Mouse (Mus musculus) c-Kit-positive CD71-positive TER-119-positive erythroid progenitor cells, embryonic 14.5 days (primary cell): ENCODE results near the gene Jund.

ENCODE experiments used
- DNase-seq: peaks from one replicate; pipeline ENCODE4 v3.0.0-alpha.2; 2013; ENCODE audit warnings: low spot score

Gene Jund

DNA sequence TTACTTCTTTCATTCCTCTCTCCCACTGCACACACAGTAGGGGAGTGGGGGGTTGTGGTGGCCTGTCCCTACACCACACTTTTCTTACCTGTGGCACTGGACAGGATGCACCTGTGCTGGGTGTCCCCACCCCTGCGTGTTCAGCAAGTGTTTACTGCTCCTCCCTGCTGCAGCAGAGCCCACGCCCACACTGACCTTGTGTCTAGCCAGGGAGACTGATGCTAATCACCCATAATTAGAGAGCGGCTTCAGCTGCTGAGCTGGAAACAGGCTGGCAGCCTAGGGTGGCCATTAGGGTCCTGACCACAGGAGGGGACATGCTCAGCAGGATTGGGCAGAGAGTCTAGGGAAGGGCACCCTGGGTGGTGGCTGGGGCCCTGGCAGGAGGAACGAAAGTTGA is 24.0 kb upstream of the Jund start:
- no peak for DNase-seq

DNA sequence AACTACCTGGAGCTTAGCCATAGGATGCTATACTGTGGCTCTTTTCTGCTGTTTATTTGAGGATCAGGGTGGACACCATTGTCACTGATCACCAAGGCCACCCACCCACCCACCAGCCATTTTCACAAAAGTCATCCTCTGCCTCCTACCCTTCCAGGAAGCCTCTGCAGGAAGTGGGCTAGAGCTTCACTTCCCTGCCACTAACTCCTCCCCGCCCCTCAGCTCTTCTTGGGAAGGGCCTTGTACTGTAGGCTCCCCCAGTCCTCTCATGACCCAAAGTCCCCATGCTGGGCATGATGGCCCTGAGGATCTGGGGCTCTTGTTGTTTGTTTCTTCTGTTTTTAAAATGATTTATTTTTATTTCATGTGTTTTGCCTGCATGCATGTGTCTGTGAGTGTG is 23.4 kb upstream of the Jund start:
- DNase-seq = no peak

DNA sequence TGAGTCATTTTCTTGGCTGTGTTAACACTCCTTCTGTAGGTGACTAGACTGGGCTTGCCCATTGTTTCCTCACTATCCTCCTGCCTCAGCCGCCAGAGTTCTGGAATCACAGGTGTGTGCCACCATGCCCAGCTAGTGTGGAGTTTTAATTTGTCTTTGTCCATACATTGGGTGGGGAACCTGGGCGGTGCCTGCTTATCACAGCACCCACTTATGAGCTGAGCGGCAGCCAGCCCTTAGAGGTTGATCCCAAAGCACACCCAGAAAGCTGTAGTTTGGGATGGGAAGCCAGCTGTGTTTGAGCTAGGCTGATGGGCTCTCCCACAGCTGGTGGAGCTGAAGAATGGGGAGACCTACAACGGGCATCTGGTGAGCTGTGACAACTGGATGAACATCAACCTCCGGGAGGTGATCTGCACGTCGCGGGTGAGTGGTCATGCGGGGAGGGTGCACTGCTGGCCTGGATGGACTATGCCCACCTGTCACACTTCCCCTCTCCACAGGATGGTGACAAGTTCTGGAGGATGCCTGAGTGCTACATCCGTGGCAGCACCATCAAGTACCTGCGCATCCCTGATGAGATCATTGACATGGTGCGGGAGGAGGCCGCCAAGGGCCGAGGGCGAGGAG is 21.2 kb upstream of the Jund start:
- peak; percentile 56 for DNase-seq

DNA sequence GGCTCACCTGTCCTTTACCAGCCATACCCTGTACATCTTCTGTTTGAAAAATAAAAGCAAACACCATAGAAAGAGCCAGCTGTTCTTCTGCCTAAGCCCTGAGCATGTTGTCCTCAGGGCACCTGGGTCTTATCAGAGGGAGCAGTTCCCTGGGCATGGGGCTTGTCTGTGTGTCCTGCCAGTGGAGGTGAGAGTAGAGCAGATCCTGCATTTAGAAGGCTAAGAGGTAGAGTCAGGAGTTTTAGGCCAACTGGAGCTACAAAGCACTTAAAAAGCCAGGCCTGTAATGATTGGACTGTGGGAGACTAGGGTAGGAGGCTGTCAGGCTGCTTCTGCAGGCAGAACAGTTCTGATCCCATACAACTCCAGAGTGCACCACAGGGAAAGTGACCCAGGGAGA is 20.1 kb upstream of the Jund start:
- DNase-seq = no peak

DNA sequence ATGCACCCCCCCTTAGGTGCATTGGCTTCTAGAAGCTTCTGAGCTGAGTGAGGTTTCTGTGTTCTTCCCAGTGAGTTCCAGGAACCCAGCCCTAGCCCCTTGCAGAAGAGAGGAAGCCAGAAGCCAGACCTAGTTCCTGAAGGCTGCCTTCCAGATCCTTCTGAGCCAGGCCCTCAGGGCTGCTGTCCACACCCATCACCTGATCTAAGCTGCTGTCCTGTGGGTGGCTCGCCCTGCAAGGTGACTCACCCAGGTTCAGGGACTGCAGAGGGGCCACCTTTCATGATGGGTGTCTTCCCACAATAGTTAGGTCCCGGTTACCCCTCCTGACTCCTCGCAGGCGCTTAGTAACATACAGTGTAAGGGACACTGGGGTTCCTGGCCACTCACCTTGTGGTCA is 19.3 kb upstream of the Jund start:
- DNase-seq = no peak

DNA sequence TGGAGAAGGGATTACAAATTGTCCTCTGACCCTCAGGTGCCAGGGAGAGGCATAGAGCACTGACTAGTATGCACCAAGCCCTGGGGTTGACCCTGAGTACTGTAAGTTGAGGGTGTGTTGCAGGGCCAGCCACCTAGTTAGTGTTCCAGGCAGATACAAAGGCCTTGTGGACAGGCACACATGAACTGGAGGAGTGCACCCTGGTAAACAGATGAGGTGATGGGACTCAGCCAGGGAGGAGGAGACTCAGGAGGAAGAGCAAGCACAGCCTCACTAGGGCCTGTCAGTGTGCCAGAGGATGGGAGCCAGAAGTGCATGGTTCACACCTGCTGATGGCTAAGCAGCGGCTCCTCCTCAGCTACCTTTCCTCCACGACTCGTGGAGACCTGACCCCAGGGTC is 18.7 kb upstream of the Jund start:
- no peak for DNase-seq

DNA sequence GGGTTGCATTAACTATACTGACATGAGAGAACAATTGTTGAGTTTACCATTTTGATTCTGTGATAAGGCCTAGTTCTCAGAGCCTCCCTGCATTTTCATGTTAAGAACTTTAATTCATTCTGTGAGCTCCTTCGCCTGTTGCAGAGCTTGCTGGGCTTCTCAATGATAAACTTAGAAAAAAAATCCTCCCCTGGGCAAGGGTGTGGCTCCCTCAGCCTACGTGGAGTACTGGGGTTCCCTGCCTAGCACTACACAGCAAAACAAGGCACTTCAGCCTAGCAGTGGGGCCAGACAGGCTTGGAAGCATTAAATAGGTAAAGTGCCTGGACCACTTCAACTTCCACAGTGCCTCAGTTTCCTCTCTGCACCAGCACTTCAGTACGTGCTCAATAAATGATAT is 17.3 kb upstream of the Jund start:
- DNase-seq = no peak

DNA sequence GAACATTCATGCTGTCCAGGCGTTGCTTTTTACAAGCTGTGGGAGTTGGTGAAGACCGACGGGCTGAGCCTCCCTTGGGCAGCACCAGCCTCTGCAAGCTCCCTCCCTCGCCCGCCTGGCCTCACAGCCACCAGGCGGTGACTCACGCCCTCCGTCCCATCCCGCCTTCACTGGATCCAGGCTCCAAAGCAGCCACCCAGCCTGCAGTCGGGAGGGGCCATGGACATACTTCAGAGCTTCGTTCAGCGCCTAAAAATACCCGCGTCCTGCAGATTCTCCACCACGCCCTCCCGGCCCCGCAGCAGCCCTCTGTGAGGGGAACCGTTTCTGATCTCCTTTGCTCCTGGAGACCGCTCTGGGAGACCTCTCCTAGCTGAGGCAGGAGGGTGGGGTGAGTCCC is 16.6 kb upstream of the Jund start:
- DNase-seq = no peak

DNA sequence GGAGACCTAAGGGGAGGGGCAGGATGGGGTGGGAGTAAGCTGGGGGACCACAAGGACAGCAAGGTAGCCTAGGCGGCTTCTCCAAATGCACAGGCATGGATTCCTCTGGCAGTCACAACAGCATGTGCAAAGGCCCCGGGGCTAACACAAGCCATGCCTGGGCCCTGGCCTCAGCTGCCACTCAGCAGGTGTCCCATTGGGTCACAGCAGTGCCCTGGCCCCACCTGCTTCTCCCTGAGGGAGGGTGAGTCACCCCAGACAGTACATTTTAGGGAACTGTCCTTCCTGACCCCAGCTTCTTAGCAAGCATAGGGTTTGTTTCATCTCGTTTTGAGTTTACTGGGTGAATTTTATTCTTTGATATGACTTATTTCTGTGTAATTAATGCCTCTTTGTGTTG is 16.1 kb upstream of the Jund start:
- no peak for DNase-seq

DNA sequence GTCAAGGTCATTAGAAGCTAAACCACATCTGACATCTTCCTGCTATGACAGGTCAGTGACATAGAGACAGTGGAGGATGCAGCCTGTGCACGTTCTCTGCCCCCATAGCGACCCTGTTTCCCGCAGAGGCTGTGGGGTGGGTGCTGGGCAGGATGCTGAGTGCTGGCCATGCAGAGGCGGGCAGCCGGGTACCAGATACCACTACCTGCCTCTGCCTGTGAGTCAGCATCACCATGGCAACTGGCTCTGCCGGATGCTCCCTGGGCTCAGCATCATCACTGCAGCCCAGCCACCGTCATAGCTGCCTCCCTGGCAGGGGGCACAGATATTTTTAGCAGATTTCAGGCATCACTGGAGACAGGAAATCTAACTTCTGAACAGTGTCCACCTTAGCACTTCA is 14.5 kb upstream of the Jund start:
- DNase-seq = no peak

DNA sequence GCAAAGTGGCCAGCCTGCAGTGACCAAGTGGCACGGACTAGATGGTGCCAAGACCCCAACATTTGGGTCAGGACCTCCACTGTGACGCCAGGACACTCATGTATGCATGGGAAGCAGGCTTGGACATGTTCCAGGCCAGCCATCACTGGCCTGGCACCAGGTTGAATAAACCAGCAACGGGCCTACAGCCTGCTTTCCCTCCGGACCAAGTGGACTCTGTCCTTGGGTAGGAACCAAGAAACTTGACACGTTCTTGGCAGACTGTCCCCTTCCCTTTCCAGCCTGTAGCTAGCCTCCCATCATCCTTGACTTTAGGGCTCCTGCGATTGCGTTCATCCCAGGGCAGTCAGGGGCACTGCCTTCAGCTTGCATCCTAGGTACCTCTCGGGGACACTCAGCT is 11.2 kb upstream of the Jund start:
- no peak for DNase-seq

DNA sequence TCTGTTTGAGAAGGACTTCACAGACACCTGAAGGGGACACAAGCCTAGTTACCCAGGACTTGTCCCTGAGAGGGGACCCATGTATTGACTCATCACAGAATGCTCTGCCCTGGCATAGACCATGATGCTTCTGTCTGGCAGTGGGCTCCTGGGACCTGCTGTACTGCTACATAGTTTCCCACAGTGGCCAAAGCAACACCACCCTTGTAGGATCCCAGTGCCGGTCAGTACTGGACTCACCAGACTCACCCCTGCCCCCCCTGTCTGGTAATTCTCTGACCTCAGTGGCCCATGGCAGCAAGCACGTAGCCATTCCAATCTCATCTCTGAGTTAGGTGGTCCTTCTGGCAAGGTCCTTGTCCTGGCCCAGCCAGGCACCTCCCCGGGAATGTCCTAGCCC is 10.6 kb upstream of the Jund start:
- DNase-seq = no peak

DNA sequence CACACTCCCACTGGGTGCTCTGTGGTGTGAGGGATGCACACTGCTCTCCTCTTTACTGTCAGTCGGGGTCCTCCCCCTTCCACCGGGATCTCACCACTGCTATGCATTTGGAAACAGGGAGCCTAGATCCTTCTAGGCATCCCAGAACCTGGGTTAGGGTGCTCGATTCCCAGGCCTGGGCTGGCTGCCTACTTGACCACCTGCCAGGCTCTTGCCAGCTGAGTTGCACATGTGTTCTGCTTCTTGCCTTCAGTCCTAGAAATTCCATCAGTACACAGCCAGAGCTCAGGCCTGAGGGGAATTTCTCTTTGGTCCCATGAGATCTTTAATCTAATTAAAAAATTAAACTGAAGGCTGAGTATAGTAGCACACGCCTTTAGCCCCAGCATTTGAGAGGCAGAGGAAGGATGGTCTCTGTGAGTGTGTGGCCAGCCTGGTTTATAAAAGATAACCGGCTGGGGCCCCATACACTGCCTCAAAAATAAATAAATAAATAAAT is 8.8 kb upstream of the Jund start:
- no peak for DNase-seq

DNA sequence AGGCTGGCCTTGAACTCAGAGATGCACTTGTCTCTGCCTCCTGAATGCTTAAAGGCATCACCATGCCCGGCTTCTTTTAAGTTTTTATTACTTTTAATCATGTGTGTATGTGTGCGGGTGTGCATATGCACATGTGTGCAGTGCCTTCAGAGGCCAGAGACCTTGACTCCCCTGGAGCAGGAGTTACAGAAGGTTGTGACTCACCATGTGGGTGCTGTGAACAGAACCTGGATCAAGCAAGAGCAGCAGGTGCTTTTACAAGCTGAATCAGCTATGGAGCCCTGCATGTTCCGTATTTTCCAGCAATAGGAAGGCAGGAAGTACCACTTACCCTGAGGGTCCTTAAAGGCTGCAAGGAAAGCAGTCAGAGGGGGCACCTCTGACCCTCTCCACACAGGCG is 7.5 kb upstream of the Jund start:
- DNase-seq = no peak

DNA sequence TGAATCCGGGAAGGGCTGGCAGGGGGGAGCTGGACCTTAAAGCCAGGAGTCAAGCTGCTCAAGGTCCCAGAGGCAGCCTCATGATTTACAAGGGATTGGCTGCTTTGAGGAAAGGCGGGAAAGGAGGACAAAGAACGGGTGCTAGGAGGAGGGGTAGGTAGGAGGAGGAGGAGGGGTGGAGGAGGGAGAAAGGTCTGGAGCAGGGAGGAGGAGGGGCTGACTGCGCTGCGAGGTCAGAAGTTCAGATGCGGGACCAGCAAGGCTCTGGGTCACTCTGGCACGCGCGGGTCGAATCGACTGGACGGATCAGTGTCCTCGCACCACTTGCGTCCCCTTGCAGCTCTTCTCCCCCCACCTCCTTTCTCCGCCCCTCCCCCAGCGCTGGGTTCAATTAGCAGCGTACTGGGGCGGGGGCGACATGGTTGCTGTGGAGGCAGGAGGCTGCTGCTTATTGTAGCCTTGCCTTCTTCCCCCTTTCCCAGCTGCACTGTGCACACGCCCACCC is 7.0 kb upstream of the Jund start:
- no peak for DNase-seq

DNA sequence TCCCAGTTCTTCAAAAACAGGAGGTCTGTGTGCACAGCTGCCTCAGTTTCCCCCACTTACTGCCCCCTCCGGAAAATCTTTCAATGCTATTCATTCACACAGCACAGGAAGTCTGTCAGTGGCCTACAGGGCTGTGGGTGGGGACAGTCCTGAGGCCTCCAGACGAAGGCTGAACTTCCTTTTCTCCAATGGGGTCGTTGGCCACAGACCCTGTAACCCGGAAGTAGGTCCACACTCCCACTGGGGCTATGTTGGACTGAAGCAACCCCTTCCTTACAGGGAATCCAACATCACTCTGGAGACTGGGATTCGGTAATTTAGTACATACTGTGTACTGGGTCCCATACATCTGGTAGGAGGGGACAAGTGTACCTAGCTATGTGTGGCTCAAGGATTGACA is 5.1 kb upstream of the Jund start:
- no peak for DNase-seq

DNA sequence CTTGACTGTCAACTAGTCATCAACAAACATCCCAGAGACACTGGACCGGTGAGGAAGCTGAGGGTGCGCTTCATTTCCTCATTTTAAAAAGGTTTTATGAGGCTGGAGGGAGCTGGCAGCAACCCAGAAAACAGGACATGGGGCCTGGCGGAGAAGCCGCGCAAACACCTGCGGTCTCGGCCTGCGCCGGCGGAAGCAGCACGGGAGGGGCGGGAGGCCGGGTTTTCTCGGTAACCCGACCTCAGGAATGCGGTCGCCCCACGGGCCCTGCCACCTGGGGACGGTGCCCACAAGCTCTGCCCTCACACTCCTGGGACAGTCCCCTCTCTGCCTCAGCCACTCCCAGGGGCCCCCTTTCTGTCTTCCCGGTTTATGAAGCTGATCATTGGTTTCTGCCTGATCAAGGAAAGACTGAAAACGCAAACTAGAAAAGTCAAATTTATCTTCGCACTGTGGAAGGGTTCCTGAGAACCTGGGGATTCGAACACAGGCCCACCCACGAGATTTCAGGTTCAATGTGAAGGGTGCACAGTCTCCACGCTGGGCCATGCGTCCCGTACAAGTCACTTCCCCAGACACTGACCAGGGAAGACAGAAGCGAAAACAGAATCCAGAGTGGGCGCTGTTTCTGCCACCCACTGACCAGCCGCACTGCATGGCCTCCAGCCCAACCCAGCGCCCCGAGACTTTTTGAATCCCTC is 3.3 kb upstream of the Jund start:
- DNase-seq = no peak

DNA sequence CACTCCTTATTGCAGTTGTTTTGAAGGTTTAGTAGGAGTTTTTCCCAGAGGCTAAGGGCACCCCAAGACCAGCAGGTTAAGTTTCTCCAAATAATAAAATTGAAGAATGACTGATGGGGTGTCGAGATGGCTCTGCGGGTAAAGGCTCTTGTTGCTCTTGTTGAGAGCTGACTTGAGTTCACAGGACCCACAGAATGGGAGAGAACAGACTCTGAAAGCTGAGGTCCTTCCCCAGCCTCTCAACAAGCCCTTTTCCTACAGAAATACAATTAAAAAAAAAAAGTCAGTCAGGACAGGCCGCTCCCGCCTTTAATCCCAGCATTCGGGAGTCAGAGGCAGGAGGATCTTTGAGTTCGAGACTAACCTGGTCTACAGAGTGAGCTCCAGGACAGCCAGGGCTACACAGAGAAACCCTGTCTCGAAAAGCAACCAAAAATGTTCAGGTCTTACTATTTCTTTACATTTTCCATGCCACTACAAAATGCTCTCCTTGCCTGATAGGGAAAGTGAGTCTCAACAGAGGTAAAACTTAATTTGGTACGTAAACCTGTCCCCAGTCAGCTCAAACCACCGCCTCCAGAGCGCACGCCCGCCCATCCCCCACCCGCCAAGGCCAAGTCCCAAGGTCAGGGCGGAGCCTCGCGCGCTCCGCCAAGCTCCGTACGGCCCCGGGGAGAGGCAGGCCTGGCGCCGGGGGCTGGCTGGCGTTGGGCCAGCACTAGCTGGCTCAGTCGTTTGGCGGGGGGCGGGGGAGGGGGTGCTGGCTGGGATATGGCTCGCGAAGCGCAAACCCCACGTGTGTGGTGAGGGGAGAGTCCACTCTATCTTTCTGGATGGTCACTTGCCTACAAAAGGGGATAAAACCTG is 2.5 kb upstream of the Jund start:
- DNase-seq = peak; percentile 85

DNA sequence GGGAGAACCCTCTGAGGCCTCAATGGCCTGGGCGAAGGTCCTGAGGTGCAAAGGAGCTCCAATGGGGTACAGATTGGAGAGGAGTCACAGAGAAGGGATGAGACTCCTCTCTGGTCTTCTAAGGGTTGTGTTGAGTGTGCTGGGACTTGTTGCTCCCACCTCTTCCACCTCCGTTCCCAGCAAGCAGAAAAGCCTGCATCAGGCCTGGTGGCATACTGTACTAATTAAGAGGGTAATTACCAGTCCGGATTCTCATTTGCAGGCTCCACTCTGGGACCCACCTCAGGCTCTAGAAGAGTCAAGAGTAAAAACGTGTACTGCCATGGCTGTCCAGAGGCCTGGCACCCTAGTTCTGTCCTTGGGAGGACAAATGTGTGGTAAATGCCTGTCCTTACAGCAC is 1.8 kb upstream of the Jund start:
- no peak for DNase-seq

DNA sequence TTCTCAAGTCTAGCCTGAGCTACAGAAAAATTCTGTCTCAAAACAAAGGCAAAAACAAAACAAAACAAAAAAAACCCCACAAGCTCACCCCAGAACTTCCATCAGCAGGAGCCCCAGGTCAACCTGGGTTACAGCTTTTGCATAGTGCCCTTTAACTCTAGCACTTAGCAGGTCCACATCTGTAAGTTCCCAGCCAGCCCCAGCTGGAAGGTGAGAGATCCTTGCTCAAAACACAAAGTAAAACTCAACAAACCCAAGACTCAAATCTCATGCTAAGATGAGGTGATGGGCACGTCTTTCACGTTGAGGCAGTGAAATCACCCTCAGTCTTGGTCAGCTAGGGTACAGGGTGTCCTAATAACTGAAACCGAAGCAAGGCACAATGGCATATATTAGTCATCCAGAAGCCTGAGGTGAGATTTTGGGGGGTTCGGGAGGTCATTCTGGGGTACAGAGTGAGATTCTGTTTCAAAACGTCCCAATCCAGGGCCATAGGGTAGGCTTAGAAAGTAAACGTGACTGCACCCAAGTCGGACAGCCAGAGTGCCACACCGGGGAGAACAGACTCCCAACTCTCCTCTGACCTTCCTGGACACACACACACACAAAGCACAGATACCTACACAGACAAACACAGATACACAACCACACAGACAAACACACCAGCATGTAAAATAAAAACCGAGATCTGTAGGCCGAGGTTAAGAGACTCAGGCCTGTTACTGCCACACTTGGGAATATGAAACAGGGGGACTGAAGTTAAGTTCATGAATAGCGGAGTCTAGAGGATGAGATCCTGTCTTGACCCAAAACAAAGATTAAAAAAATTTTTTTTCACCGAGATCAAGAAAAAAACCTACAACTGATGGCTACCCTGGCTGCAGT is 1.1 kb upstream of the Jund start:
- no peak for DNase-seq

DNA sequence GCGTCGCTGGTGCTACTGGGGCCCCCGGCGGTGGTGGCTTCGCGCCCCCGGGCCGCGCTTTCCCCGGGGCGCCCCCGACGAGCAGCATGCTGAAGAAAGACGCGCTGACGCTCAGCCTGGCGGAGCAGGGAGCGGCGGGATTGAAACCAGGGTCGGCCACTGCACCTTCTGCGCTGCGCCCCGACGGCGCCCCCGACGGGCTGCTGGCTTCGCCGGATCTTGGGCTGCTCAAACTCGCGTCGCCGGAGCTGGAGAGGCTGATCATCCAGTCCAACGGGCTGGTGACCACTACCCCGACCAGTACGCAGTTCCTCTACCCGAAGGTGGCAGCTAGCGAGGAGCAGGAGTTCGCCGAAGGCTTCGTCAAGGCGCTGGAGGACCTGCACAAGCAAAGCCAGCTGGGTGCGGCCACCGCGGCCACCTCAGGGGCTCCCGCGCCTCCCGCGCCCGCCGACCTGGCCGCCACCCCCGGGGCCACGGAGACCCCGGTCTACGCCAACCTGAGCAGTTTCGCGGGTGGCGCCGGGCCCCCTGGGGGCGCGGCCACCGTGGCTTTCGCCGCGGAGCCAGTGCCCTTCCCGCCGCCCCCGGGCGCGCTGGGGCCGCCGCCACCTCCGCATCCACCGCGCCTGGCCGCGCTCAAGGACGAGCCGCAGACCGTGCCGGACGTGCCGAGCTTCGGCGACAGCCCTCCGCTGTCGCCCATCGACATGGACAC is 526 bp downstream of the Jund start:
- DNase-seq = peak; percentile 47
